Mouse (Mus musculus) mature B cell (primary cell): ENCODE results near the gene Tmem60.

Experiments used
- in situ Hi-C: fragments of 300-500 bp; cut with MboI; formaldehyde crosslinking; loops from 2 replicates; pipeline ENCODE4 v1.14.3; 2019

Tmem60 gene

GRCm38 (mm10) chr5:20906191-20906590 lies 24.2 kb downstream of the Tmem60 start:
- in situ Hi-C loops, result no loop called here

GRCm38 (mm10) chr5:20911741-20912140 lies 29.8 kb downstream of the Tmem60 start:
- in situ Hi-C loops, result no loop called here

- in situ Hi-C loops, result no loop called here
Observed at GRCm38 (mm10) chr5:20913372-20914275, 31.6 kb downstream of the Tmem60 start.

- in situ Hi-C loops, result no loop called here
Observed at GRCm38 (mm10) chr5:20918967-20919366, 37.0 kb downstream of the Tmem60 start.

- in situ Hi-C loops, result no loop called here
Observed at GRCm38 (mm10) chr5:20919566-20919965, 37.6 kb downstream of the Tmem60 start.

- in situ Hi-C loops, result no loop called here
Observed at GRCm38 (mm10) chr5:20924608-20925007, 42.6 kb downstream of the Tmem60 start.

- in situ Hi-C loops, result no loop called here
Observed at GRCm38 (mm10) chr5:20925451-20925850, 43.5 kb downstream of the Tmem60 start.

GRCm38 (mm10) chr5:20929669-20930151 lies 47.7 kb downstream of the Tmem60 start:
- in situ Hi-C loops, result no loop called here

- in situ Hi-C loops, result no loop called here
Observed at GRCm38 (mm10) chr5:20930430-20930829, 48.4 kb downstream of the Tmem60 start.

GRCm38 (mm10) chr5:20931300-20931699 lies 49.3 kb downstream of the Tmem60 start:
- in situ Hi-C loops, result no loop called here

- in situ Hi-C loops, result no loop called here
Observed at GRCm38 (mm10) chr5:20932585-20932984, 50.6 kb downstream of the Tmem60 start.

- in situ Hi-C loops, result no loop called here
Observed at GRCm38 (mm10) chr5:20935934-20936333, 53.9 kb downstream of the Tmem60 start.
